Mouse (Mus musculus) bone marrow macrophage, adult 2 months (primary cell): Measurements from ENCODE around the gene Pde4d. TPM values are rescaled to one million over a fixed set of nuclear protein-coding genes. Genes with fewer than 3 reads are reported as not detected.

Source experiments
- H3K27ac ChIP-seq: 2 replicates; pipeline ENCODE4 v1.5.1; 2012; ENCODE audit warnings: low read depth, low read length; ENCODE audit not compliant: insufficient read depth
- H3K4me1 ChIP-seq: 2 replicates; pipeline ENCODE4 v1.6.1; 2012; ENCODE audit warnings: low read length; ENCODE audit not compliant: control insufficient read depth, insufficient read depth
- H3K4me3 ChIP-seq: 2 replicates; pipeline ENCODE4 v1.5.1; 2012; ENCODE audit warnings: mild to moderate bottlenecking, low read length, moderate library complexity; ENCODE audit not compliant: insufficient read depth
- CTCF ChIP-seq: IDR thresholded peaks from 2 replicates; pipeline ENCODE4 v1.5.1; 2012; ENCODE audit warnings: low read depth, mild to moderate bottlenecking, low read length, moderate library complexity
- POLR2A ChIP-seq: IDR thresholded peaks from 2 replicates; pipeline ENCODE4 v1.6.1; 2012; ENCODE audit warnings: mild to moderate bottlenecking, low read depth, low read length, borderline replicate concordance
- polyA plus RNA-seq: library from polyadenylated mRNA; stranded (reverse); fragments of >200 nt; gene quantifications from 2 replicates; pipeline ENCODE4 v1.2.4, GENCODE M21; 2012; ENCODE audit not compliant: missing spikeins, insufficient read depth, insufficient read length

The Pde4d gene
- polyA plus RNA-seq, 1 experiment: 1.8 TPM

DNA sequence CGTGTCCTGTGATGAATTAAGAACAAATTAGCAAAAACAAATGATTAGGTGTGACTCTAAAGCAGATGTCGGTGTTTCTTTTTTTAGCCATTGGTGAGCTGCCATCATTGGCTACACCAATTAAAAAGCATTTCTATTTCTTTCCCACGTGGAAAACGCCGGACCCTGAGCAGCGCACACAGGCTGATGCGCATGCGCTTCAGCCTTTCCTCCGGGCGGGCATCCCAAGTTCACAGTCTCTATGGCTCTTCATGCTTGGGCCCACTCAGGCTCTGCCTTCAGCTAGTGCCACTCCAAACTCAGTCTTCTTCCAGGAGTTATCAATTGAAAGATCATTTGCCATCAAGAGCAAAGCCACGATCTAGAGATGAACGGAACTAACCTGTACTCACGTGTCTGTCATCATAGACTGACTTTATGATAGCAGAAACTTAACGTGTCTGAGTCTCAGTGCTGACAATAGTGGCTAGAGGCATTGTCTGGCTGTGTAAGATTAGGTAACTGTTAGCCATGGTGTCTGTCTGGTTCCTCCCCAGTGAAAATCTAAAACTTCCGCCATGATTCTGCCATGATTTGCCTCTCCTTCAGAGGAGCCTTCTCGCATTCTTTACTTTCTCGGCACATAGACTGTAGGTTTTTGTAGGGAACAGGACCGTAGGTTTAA lies 1175.8 kb downstream of the Pde4d start:
- peaks cover 9% of the 10 kb centered on the region for H3K4me1 ChIP-seq
- H3K27ac ChIP-seq: no peak overlapping the region
- TF ChIP-seq POLR2A: no peak
- no peak for TF ChIP-seq CTCF
- H3K4me3 ChIP-seq: no peak overlapping the region

DNA sequence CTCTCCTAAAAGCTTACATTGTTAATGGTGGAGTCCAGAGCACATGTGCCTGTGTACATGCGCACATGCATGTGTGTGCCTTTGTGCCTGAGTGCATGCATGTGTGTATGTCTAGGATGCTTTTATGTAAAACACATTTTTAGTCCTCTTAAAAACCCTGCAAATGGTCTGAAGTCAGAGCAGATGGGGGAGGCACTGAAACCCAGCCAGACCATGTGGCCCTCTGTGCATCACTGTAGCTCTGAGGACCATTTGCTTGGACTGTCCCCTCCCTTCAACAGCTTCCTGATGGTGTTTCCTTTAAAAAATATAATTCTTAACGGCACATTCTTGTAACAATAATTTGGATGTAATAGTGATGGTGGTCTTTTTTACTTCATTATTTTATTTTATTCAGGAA lies 1177.5 kb downstream of the Pde4d start:
- H3K27ac ChIP-seq: no peak overlapping the region
- H3K4me1 ChIP-seq: peaks cover 10% of the 10 kb centered on the region
- no peak overlapping the region for H3K4me3 ChIP-seq
- TF ChIP-seq POLR2A (no peak), CTCF (no peak)

DNA sequence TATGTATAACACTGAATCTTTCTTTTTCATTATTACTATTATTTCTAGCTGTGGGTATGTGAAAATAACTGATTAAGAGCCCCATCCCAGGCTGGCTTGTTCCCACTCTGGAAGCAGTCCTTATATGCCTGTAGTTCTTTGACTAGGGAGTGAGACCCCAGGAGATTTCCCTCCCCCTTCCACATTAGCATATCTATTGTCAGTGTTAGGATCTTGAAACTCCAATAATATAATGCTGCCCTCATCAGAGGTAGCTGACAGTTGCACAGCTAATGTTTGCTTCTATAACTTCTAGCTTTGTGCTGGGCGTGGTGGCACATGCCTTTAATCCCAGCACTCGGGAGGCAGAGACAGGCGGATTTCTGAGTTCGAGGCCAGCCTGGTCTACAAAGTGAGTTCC lies 1178.9 kb downstream of the Pde4d start:
- TF ChIP-seq CTCF: no peak
- no peak for TF ChIP-seq POLR2A
- Histone ChIP-seq H3K27ac (no peak overlapping the region), H3K4me3 (no peak overlapping the region), H3K4me1 (peaks cover 15% of the 10 kb centered on the region)

DNA sequence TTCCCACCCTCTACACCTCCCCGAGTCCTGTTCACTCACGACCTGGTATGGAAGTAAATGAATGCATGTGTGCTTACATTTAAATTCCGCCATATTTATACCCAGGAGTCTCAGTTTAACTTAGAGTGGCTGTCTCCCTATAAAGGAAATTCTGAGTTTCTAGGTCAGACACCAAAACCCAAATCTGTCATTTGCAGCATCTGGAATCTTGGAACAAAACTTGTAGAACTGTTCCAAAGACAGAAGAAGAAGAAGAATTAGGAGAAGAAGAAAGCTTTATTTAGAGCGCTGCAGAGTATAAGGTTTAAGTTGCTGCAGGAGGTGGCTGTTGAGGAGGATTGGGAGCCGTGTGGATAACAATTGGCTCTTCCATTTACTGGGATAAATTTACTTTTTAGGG lies 1179.5 kb downstream of the Pde4d start:
- no peak overlapping the region for H3K4me3 ChIP-seq
- TF ChIP-seq POLR2A: no peak
- TF ChIP-seq CTCF: no peak

DNA sequence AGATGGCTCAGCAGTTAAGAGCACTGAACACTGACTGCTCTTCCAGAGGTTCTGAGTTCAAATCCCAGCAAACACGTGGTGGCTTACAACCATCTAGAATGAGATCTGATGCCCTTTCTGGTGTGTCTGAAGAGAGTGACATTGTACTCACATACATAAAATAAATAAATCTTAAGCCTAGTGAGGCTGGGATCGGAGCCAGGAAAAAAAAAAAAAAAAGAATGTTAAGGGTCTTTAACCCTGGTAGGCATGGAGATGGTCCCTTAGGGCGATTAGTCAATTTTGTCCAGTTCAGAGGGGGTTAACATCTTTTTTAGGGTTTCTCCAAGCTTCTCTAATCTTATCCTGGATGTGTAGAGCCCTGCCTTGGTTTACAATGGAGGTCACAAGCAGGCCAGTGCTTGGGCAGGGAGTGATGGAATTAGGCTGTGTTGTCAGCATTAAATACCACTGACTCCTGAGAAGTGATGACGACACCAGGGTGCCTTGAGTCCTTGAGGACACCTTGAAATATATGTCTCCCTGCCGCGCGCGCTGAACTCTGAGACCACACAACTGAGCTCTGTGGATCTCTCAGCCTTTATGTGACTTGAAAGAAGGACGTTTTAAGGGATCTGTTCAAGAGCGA lies 1181.8 kb downstream of the Pde4d start:
- no peak for TF ChIP-seq POLR2A
- TF ChIP-seq CTCF: no peak
- Histone ChIP-seq H3K4me1 (peaks cover 10% of the 10 kb centered on the region), H3K27ac (no peak overlapping the region), H3K4me3 (no peak overlapping the region)

More for the DNA sequence above, 1179.5 kb downstream of the Pde4d start:
- H3K4me1 ChIP-seq: peaks cover 15% of the 10 kb centered on the region
- H3K27ac ChIP-seq: no peak overlapping the region

DNA sequence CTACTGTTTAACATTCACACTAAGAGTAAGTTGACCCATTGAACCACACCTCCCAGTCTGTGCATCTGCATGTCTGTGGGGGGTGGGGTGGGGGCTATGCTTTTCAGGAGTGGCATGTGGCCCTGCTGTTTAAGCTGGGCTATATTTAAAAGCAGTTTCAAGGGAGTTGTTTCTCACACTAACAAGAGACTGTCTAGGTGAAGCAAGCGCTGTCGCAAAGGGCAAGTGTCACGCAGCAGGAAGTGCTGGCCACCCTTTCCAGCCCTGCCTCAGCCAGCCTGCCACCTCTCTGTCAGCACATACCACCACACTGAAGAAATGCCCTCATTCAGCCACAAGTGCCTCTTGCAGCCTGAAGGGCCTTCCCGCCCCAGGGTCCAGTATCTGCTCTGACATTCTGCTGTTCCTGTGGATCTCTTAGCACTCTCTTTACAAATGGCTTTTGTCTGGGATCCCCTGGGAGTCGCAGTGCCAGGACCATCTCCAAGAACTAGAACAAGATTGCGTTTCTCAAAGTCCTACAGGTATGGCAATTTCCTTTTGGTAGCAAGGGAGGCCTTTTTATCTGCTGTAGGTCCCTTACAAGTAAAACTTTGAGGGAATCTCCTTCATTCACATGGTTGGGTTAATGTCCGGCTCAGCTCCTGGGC lies 1182.8 kb downstream of the Pde4d start:
- H3K4me3 ChIP-seq: no peak overlapping the region
- H3K4me1 ChIP-seq: peaks cover 9% of the 10 kb centered on the region
- H3K27ac ChIP-seq: no peak overlapping the region
- TF ChIP-seq CTCF: no peak
- TF ChIP-seq POLR2A: no peak

DNA sequence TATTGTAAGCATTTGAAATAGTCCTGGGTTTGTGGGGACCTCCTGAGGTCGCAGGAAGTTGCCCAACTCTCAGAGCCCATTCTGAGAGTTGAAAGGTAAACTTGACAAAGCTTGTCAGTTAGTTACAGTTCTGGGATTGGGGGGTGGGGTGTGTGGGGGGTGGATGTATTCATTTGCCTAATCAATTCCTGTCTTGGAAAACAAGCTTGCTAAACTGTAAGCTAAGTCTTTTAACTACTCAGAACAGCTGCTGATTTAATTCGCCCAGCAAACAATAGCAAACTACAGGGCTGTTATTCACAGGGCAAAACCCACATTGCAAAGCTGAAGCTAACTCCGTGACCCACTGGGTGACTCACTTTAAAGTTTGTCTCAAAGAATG lies 1183.3 kb downstream of the Pde4d start:
- H3K4me1 ChIP-seq: peaks cover 9% of the 10 kb centered on the region
- H3K27ac ChIP-seq: no peak overlapping the region
- no peak for TF ChIP-seq CTCF
- no peak for TF ChIP-seq POLR2A
- no peak overlapping the region for H3K4me3 ChIP-seq

DNA sequence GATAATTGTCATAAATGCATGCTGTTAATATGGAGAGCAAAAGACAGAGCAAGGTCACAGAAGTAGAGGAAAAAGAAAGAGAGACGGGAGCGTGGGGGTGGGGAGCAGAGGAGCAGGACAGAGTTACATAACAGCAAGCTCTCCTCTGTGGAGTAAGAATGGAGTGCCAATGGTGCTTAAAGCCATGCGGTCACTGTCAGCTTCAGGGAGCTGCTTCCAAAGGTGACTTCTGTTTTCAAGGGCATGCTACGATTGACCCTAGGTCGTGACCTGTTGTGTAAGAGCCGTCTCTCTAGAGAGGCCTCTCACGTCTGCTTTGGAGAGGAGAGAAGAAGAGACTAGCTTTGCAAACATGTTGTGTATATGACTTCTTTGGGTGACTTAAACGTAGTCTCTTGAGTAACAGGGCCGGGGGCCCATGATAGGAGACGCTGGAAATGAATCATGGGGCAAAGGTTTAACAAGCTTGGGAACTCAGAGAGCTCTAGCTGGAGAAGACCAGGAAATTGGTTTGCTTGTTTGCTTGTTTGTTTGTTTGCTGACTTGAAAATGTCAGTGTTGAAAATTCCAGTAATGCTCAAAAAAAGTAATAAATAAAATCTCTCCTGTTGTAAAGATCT lies 1186.3 kb downstream of the Pde4d start:
- Histone ChIP-seq H3K27ac (no peak overlapping the region), H3K4me1 (peaks cover 9% of the 10 kb centered on the region), H3K4me3 (no peak overlapping the region)
- no peak for TF ChIP-seq POLR2A
- no peak for TF ChIP-seq CTCF

DNA sequence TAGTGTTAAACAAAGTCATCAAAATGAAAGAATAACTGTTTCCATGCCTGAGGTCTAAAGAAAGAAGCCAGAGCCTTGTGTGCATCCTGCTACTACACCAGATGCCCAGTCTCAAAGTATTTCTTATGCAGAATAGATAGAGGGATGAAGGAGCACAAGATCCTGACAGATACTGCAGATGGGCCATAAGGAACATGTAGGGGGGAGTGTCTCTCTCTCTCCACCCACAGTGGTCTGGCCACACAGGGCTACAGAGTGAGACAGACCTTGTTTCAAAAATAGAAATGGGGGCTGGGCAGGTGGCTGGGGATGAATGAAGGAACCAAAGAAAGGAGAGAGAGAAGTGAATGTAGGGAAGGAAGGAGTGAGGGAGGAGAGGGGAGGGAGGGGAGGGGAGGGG lies 1188.5 kb downstream of the Pde4d start:
- Histone ChIP-seq H3K27ac (no peak overlapping the region), H3K4me3 (no peak overlapping the region), H3K4me1 (peaks cover 8% of the 10 kb centered on the region)
- no peak for TF ChIP-seq CTCF
- no peak for TF ChIP-seq POLR2A

DNA sequence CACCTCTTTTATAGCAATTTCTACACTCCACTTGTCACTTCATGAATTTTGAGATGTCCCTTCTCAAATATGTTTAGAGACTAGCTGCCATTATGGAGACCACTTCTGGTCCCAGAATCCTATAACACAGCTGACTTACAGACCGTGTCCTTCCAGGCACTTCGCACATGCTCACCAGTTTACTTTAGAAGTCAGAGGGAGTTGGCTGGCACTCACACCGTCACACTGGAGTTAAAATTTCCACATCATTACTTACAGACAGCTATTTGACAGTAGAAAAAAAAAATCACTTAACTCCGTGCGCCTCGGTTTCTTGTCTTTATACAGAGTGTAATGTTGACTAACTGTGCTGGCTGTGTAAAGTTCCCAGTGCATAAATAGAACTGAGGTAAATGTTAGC lies 1189.5 kb downstream of the Pde4d start:
- Histone ChIP-seq H3K4me1 (peaks cover 8% of the 10 kb centered on the region), H3K4me3 (no peak overlapping the region), H3K27ac (no peak overlapping the region)
- TF ChIP-seq CTCF (no peak), POLR2A (no peak)
